Mouse (Mus musculus): ENCODE measurements at regions not wholly inside any gene's neighbourhood (a gene's known extent, or its start where the extent isn't known, plus 50 kb on each side); places are given as distances from the start of the nearest gene placed in this dataset.

DNA sequence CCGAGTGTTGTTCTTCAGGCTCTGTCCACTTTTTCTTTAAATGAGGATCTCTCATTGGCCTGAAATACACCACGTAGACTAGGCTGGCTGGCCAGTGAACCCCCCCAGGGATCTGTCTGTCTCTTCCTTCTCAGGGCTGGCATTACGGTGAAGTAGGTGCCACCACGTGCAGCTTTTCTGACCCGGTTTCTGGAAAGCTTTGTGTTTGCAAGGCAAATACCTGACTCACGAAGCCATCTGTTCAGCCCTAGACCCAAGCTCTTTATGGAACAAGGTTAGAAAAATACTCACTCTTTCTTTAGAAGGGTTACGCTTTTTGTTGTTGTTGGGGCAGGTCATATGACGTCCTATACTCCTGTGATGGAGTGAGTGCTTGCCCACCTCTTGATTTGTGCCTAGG is 133.3 kb upstream of the Ptprt start:
- no peak for TF ChIP-seq POLR2A (IDR thresholded peaks at IDR 0.05; ENCODE audit: insufficient read depth, low read length)
- no peak for TF ChIP-seq EP300 (IDR thresholded peaks at IDR 0.05; ENCODE audit: insufficient read depth, low read depth, low read length)
